Mouse (Mus musculus) bone marrow macrophage, adult 2 months (primary cell): ENCODE measurements around the gene Ift52.

Source experiments
- CTCF ChIP-seq: IDR thresholded peaks from 2 replicates; pipeline ENCODE4 v1.5.1; 2012; ENCODE audit warnings: low read depth, mild to moderate bottlenecking, low read length, moderate library complexity
- POLR2A ChIP-seq: IDR thresholded peaks from 2 replicates; pipeline ENCODE4 v1.6.1; 2012; ENCODE audit warnings: mild to moderate bottlenecking, low read depth, low read length, borderline replicate concordance

DNA sequence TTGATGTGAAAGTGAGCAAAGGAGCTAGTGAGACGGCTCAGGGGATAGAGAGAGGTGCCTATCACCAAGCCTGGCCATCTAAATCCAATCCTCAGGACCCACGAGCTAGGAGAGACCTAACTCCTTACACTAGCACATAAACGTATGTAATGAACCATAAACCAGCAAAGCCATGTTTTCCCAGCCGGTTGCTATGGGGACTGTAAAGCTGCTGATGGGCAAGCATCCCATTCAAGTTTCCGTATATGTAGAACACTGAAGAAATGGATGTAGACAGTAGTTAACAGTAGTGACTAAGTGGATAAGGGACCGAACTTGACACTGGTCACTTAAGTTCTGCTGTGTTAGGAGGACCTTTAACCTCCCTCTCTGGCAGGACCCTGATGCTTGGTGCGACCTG lies 56.9 kb downstream of the Ift52 start:
- no peak for TF ChIP-seq CTCF
- no peak for TF ChIP-seq POLR2A
